Mouse (Mus musculus) activated CD4-positive, CD25-positive, alpha-beta regulatory T cell (primary cell): ENCODE data around the gene Cd6. TPM values are rescaled to one million over a fixed set of nuclear protein-coding genes. Genes with fewer than 3 reads are reported as not detected.

Source experiments
- polyA plus RNA-seq, 2 experiments: library from polyadenylated mRNA; unstranded; fragments of 100-300 nt; shearing (Covaris generic); gene quantifications; one replicate each; pipeline ENCODE4 v1.2.1; 2017

Gene Cd6
- polyA plus RNA-seq: 100 to 1,000 TPM; 369 to 700 TPM

DNA sequence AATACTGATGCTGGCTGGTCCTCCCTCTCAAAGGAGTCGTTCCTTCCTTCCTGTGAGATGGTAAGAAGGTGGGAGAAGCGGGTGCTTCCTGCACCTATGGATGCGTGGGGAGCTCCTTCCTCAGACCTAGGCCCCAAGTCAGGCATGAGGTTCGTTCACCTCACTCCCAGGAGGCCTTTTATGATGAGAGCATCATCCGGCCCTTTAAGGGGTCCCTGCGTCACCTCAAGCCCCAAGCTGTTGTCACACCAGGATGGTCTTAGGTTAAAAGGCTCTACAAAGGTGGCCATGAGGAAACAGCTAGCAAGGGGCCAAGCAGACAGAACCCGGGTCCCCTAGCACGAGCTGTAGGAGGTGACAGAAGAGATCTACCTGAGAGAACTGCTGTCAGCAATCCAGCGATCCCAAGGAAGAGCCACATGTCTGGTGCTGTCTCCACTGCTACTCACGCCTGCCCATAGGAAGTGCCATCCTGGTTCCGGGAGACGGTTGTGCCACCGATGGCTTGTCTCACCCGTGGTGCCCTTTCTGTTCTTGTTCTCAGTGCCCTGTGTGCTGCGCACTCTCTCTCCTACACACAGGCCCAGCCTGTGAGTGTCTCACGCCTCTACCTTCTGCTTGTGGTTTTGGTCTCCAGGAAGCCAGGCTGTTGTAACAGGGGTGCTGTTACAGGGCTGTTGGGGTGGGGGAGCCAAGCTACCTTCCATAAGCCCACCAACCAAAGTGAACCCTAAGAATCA is at the start of gene Cd6:
Gene Cd6, minus strand, starts transcription at position 623 of the 740 bp plus-strand sequence.

DNA sequence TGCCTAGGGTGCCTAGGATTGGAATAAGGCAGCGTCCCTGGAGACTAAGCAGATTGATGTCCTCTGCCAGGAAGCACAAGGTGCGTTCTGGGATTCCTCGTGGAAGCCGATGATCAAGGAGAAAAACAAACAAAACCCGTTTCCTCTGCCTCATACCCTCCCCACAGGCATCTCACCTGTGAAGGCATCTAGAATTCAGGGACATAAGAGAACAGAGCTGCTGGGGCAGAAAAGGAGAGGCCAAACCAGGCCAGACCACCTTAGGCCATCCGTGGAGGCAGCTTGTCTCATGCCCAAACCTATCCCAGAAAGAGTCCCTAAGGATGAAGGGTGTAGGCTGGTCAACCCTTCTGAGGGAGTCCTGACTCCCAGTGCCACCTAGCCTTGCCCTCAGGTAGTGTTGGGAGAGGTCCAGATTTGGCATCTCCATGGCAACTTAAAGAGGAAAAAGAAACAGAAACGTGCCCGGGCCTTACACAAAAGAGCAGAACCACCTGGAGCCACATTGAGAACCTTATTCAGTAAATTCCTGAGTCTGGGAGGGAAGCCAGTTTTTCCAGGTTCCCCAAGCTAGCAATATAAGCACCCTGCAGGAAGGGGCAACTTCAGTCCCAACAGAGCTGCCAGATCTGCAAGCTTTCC is 40.1 kb upstream of the Cd6 start, which contains the start of gene Tmem132a:
Gene Tmem132a, minus strand, starts transcription at position 55 of the 642 bp plus-strand sequence.

DNA sequence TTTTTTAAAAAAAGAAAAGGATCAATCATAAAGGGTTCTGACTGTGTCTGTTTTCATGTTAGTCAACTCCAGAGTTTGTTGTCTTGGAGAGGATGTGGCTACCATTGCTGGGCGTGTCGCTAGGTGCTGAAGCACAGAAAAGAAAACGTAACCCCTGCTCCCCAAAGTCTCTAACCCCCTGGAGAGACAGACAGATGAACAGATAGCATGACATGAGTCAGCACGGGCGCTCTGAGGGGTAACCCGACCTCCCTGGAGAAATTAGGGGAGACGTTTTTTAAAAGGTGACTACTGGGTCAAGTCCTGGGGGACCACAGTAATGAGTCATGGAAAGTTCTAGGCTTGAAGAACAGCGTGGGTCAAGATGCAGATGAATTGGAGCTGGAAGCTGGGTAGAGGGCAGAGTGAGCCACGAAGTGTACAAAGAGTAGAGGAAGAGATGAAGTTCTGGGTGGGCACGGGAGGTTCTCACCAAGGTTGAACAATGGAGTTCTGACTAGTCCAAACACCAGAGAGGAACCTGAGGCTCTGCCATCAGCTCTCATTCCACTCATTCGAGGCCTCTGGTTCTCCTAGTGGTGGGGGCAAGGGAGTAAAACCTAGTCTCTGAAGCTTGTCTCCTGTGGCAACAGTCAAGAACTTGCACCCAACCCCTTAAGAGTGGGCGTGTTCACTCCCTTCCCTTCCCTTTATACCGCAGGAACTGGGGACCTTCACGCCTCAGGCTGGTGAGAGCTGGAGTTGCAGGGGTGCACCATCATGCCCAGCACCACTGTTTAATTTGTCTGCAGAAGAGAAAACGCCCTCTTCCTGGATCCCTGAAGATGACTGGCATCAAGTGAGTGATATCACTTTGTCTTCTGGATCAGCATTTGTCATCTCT is 9.4 kb upstream of the Cd6 start, which contains the start of gene Slc15a3:
Gene Slc15a3, plus strand, starts transcription at position 718 of the 883 bp plus-strand sequence.

Other genes starting within 250 kb of the Cd6 start
- gene Ddb1, start 224.7 kb downstream of the Cd6 start, polyA plus RNA-seq: 100 to 1,000 TPM; 120 to 148 TPM
- gene Tkfc, start 224.4 kb downstream of the Cd6 start, polyA plus RNA-seq: 10 to 100 TPM in 1 of 2 experiments, 1 to 10 TPM in 1; 8.9 to 11.9 TPM
- under 1 TPM in 1 of 2 experiments, not detected in 1; 0.38 TPM for gene Vwce, start 195.8 kb downstream of the Cd6 start, polyA plus RNA-seq
- gene Pga5, start 152.0 kb downstream of the Cd6 start, polyA plus RNA-seq: not detected
- 10 to 100 TPM; 19.3 to 24.5 TPM for gene Vps37c, start 141.3 kb downstream of the Cd6 start, polyA plus RNA-seq
- 100 to 1,000 TPM; 458 to 705 TPM for gene Cd5, start 91.1 kb downstream of the Cd6 start, polyA plus RNA-seq
- gene Slc15a3, start 9.7 kb upstream of the Cd6 start, polyA plus RNA-seq: 1 to 10 TPM; 1.7 to 4.7 TPM
- 1 to 10 TPM in 1 of 2 experiments, under 1 TPM in 1; 0.15 to 1.2 TPM for gene Tmem132a, start 39.9 kb upstream of the Cd6 start, polyA plus RNA-seq
- 10 to 100 TPM; 34.1 to 48.5 TPM for gene Tmem109, start 51.9 kb upstream of the Cd6 start, polyA plus RNA-seq
- 100 to 1,000 TPM in 1 of 2 experiments, 10 to 100 TPM in 1; 88.2 to 107 TPM for gene Prpf19, start 65.2 kb upstream of the Cd6 start, polyA plus RNA-seq
- not detected for gene Zp1, start 90.6 kb upstream of the Cd6 start, polyA plus RNA-seq
- gene Ptgdr2, start 107.1 kb upstream of the Cd6 start, polyA plus RNA-seq: under 1 TPM in 1 of 2 experiments, not detected in 1; 0.14 TPM
- 10 to 100 TPM; 12.4 to 18.3 TPM for gene Ccdc86, start 119.2 kb upstream of the Cd6 start, polyA plus RNA-seq
- not detected for gene Ms4a10, start 144.6 kb upstream of the Cd6 start, polyA plus RNA-seq
- gene Ms4a15, start 163.2 kb upstream of the Cd6 start, polyA plus RNA-seq: not detected
- not detected for gene Ms4a18, start 188.0 kb upstream of the Cd6 start, polyA plus RNA-seq